Mouse (Mus musculus) monocyte, adult 59 days (primary cell): ENCODE data around the gene Lztr1. TPM values are rescaled to one million over a fixed set of nuclear protein-coding genes. Genes with fewer than 3 reads are reported as not detected.

Experiments
- total RNA-seq, 2 experiments: library from RNA; stranded (reverse); gene quantifications; one replicate each; pipeline ENCODE4 v1.2.4; 2023

The Lztr1 gene
- 10 to 100 TPM; 45.3 to 51.2 TPM for total RNA-seq

DNA sequence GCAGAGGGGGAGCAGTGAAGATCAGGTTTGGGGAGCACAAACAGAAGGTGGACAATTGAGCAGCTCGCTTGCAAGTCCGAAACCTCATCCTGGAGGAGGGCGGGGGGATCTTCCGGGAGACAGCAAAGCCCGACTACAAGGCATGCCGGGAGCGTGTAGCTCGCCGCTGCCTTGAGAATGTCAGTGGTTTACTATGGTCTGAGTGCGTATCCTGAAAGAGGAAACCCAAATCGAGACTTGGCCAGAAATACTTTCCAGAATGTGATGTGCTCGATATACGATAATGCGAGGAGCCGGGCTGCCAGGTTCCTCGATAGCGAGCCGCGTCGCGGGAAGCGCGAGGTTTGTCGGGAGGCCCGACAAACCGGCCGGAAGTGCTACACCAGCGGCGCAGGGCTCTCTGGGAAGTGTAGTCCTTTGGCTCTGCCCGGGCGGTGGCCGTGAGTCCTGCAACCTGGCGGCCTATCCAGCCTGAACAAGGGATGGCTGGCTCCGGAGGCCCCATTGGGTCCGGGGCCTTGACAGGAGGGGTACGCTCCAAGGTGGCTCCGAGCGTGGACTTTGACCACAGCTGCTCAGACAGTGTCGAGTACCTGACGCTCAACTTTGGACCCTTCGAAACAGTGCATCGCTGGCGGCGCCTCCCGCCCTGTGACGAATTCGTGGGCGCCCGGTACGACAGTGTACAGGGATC lies at the start of gene Lztr1:
Gene Lztr1 (plus strand): TSS at position 143 of the 694 bp plus-strand sequence.

GRCm38 (mm10) chr16:17489469-17490111 lies 18.9 kb upstream of the Lztr1 start, which contains the start of gene Aifm3:
Gene Aifm3 (plus strand): TSS chr16:17489611.

DNA sequence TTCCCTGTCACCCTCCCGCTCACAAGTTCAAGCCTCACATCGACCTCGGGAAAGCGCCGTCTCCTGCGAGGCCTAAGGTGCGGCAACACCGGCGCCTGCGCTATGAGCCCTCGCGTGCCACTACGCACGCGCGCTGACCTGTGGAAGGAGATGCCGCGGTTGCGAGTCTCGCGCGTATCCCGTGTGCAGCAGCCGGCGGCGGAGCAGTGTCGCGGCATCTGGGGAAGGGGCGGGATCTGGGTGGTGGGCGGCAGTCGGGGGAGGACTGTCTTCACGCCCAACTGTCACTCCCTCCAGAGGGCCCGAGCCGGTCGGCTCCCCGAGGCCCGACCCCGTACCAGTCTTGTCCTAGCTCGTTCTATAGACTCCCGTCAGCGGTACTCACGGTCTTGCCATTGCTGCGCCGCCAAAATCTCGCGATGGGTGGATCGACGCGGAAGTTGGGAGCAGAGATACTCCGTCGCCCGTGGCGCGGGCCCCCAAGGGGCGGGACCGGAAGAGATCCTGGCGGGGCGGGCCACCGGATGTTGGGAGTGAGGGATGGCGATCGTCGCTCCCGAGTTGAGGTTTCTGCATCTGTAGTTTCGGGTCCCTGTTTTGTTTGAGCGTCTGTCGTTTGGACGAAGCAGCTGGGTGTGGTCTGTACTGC lies 22.3 kb downstream of the Lztr1 start, which contains the start of gene Thap7:
Gene Thap7 (minus strand): TSS at position 497 of the 649 bp plus-strand sequence.

GRCm38 (mm10) chr16:17561128-17561750 lies 52.8 kb downstream of the Lztr1 start, which contains the start of gene Lrrc74b:
Gene Lrrc74b (minus strand): TSS chr16:17561247.

DNA sequence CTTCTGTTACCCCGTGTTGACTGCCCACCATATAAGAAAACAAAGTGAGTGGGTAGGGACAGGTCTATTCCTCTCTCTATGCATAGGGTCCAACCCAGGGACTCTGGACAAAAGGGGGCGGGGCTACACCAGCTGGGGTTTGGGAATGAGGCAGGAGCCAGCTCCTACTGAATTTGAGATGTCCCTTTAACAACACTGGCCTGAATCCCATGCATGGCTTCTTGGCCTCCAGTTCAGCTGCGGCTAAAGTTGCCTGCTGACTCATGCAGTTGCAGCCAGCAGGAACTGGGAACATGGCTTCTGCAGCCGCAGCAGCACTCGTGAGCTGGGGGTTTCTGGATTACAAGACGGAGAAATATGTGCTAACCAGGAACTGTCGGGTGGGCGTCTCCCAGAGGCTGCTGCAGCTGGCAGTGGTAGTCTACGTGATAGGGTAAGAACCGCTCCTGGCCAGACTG lies 53.3 kb downstream of the Lztr1 start, which contains the start of gene P2rx6:
Gene P2rx6 (plus strand): TSS at position 135 of the 458 bp plus-strand sequence.

Other genes starting within 250 kb of the Lztr1 start
- 1 to 10 TPM; 7.9 to 9.5 TPM for gene Tmem191c, start 232.6 kb upstream of the Lztr1 start, total RNA-seq
- gene Serpind1, start 177.3 kb upstream of the Lztr1 start, total RNA-seq: not detected
- 10 to 100 TPM; 30.4 to 34.7 TPM for gene Snap29, start 102.7 kb upstream of the Lztr1 start, total RNA-seq
- 10 to 100 TPM; 71.9 to 82.1 TPM for gene Pi4ka, start 102.4 kb upstream of the Lztr1 start, total RNA-seq
- gene Crkl, start 56.7 kb upstream of the Lztr1 start, total RNA-seq: 10 to 100 TPM; 37.9 to 38.1 TPM
- gene Aifm3, start 19.1 kb upstream of the Lztr1 start, total RNA-seq: not detected
- 10 to 100 TPM; 28.6 to 30.6 TPM for gene Thap7, start 22.4 kb downstream of the Lztr1 start, total RNA-seq
- gene Lrrc74b, start 52.6 kb downstream of the Lztr1 start, total RNA-seq: not detected
- gene P2rx6, start 53.2 kb downstream of the Lztr1 start, total RNA-seq: not detected
- gene Slc7a4, start 74.5 kb downstream of the Lztr1 start, total RNA-seq: under 1 TPM; 0.50 to 0.64 TPM
- 10 to 100 TPM; 23.7 to 25.1 TPM for gene Smpd4, start 110.7 kb downstream of the Lztr1 start, total RNA-seq
- 1 to 10 TPM in 1 of 2 experiments, not detected in 1; 1.9 TPM for gene Ccdc74a, start 137.8 kb downstream of the Lztr1 start, total RNA-seq
- gene Med15, start 224.2 kb downstream of the Lztr1 start, total RNA-seq: 100 to 1,000 TPM; 149 to 152 TPM